Mouse (Mus musculus) ovary, postnatal 14 days (tissue): ENCODE measurements around the gene Rfx7.
"Not testable (repeated sequence)": the region's sequence is repeated elsewhere in the genome, so short reads cannot be mapped to it uniquely, and the experiment has no call there.

Experiments used
- DNase-seq: peaks from one replicate; pipeline ENCODE4 v3.0.0; 2022; ENCODE audit warnings: low spot score

Rfx7 gene

DNA sequence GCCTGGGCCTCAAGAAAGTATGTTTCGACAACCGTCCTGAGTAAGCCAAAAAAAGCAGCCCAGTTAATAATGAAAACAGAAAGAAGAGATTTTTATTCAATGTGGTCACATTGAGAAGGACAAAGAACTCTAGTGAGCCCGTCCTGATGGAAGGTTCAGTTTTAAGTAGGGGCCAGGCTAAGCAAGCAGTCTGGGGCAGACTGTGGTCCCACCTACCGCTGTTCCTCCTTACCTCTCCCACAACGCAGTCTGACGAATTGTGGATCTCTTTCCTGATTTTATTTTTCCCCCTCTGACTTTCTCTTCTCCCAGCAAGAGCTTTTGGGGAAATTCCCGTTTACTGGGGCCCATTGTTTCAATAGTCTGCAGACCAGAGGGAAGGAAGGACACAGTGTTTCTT is 108.6 kb downstream of the Rfx7 start:
- no peak for DNase-seq

DNA sequence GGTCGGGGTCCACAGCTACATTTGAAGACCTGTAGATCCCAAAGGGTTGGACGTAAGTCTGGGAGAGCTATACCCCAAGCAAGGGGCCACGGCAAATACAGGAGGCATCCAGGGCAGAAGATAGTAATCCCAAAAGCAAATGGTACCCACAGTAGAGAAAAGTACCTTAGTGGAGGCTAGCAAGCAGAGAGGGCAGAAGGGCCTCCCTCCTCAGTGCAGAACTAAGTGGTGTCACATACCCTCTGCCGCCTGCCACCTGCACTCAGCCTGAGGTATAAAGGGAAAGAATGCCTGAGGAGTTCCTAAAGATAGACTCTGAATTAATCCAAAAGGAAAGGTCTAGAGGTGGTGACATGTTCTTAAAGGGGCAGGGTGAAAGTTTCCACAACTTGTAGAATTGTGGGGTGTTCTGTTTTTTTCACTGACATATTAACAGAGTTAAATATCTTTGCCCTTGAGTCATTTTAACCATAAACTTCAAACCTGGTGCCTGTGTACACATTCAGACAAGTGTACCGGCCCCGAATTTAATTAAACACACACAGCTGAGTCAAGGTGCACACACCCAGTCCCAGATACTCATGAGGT is 109.1 kb downstream of the Rfx7 start:
- DNase-seq, result no peak

DNA sequence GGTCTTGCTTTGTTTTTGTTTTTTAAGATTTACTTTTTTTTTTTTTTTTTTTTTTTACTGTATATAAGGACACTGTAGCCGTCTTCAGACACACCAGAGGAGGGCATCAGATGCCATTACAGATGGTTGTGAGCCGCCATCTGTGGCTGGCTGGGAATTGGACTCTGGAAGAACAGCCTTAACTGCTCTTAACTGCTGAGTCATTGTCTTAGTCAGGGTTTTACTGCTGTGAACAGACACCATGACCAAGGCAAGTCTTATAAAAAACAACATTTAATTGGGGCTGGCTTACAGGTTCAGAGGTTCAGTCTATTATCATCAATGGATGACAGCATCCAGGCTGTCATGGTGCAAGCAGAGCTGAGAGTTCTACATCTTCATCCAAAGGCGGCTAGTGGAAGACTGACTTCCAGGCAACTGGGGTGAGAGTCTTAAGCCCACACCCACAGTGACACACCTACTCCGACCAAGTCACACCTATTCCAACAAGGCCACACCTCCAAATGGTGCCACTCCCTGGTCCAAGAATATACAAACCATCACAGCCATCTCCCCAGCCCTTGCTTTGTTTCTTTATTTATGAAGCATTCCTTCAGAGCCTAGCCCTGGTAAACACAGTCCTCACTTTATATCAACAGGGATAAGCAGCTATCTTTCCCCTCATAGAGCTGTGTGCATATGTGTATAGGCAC is 110.9 kb downstream of the Rfx7 start:
- not testable (repeated sequence) for DNase-seq

- no peak for DNase-seq
Measured at GRCm38 (mm10) chr9:72643651-72644417, 111.8 kb downstream of the Rfx7 start.

DNA sequence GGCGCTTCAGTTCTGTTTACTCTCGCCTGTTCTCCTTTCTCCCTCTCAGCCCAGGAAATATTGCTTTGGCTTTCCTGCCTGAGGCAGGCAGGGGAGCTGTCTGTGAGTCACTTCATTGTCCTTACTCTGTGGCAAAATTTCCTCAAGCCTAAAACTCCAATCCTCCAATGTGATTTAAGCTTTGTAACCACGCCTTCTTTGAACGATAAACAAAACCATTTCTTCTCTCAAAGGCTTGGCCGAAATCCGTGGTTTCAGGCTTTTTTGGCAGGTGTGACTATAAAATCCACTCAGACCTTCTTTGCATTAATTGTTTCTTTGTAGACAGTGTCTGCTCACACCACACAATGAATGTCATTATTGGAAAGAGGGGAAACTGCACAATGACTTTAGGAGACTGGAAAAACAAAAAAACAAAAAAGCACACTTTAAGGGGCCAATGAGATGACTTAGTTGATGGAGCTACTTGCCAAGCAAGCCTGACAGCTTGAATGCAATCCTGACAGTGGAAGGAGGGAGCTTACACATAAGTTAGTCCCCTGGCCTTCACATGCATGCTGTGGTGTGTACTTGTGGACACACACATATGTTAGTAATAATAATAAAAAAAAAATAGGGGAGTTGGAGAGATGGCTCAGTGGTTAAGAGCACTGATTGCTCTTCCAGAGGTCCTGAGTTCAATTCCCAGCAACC is 112.5 kb downstream of the Rfx7 start:
- DNase-seq, result no peak

DNA sequence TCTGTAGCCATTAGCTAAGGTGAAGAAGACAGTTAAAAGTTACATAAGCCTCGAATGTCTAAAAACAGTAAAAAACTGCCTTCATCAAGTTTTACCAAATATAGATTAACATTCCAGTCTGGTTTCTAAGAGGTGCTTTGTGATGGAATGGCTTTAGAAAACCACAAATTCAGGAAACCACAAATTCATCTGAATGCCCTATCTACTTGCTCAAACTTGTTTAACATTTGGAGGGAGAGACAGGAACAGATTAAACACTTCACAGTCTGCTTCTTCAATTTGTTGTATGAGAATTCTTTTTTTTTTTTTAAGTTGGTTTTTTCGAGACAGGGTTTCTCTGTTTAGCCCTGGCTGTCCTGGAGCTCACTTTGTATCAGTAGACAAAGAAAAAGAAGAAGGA is 117.7 kb downstream of the Rfx7 start:
- DNase-seq, result no peak

DNA sequence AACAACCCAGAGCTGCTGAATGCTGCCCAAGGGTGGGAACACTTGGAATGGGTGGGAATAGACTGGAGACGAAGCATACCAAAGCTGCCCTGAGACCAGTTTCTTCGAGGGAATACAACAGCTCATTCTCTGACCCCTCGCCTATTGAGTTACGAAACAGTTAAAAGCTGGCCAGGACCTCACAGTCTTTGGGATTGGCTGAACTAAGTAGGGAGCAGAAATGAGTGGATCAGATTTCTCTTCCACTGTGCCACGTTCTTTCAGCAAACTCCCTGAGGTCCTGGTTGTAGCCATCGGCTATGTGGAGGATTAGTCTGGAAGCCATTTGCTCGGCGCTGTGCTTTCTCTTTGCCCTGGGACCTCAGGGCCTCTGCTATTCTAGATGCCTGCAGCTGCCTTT is 120.9 kb downstream of the Rfx7 start:
- peak; percentile 33 for DNase-seq

DNA sequence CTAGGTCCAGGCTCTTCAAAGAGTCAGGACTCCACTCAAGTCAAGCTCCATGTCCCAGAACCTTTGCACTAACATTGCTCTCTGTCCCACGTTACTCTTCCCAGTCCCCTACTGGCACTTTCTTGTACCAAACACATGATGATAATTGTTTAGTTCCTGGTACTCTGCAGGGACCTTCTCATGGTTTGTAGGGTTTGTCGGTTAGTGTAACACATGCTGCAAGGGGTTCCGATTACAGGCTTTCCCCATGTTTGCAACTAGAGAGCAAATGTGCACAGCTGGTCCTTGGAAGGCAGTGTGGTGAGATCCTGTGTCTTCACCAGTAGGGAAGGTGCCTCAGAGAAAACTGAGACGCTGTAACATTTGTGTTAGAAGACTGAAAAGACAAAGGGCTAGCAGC is 121.5 kb downstream of the Rfx7 start:
- DNase-seq, result no peak

DNA sequence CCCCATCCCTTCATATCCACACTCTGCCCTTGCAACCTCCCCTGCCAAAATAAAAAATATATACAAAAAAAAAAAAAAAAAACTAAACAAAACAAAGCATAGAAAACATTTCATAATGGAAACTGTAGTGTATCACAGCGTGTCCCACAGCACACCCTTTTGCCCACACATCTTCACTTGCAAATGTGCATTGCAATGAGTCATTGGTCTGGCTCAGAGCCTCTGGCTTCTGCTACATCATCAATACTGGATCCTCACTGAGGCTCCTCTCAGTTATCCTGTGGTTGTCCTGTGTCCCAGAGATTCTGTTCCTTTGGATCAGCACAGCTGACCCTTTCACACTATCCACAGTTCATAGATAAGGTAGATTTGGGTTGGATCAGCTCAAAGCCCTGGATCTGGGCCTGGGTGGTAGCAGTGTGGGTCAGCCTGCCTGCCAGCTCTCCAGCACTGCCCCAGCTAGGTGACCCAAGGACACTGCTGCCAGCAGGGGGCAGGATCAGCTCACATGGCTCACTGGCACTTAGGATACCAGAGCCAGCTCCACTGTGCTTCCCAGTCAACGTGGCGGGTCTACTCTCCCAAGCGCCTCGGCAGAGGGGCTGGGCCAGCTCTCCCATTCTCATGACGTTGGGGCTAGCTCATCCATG is 122.7 kb downstream of the Rfx7 start:
- peak; percentile 43 for DNase-seq

DNA sequence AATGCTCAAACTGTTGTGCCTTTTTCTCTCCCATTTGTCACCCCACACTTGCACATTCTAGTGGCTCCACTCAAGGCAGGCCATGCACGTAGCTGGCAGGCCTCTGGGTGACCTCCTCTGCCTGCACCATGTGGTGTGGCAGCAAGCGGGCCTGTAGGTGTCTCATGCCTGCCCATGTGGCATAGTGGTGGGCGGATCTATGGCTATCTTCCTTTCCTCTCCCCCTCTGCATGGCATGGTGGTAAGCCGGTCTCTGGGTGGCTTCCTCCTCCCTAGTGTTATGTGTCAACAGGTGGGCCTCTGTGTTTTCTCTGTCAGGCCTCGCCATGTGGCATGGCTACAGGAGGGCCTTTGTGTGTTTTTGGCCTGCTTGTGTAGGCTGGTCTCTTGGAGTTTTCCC is 123.6 kb downstream of the Rfx7 start:
- DNase-seq, result no peak

GRCm38 (mm10) chr9:72656491-72656890 is 124.5 kb downstream of the Rfx7 start:
- no peak for DNase-seq

GRCm38 (mm10) chr9:72656940-72657339 is 124.9 kb downstream of the Rfx7 start:
- DNase-seq, result no peak

DNA sequence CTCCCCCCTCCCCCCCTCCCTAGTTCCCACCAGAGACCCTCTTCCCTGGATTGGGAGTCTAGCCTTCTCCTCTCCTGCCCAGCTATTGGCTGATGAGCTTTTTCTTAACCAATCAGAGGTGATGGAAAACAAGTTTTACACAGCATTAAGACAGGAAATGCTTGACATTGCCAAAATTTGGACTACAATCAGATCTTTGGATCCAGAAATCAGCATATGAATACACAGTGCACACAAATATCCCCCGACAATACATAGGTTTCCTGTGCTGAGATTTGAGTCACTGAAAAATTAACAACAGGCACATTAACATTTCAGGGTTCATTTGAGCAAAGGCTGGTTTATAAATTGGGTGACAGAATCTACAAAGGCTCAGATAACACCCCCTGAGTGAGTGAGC is 125.7 kb downstream of the Rfx7 start:
- no peak for DNase-seq

GRCm38 (mm10) chr9:72660139-72660538 is 128.1 kb downstream of the Rfx7 start:
- DNase-seq, result no peak

- DNase-seq, result no peak
Measured at GRCm38 (mm10) chr9:72660911-72661310, 128.9 kb downstream of the Rfx7 start.

GRCm38 (mm10) chr9:72661561-72661894 is 129.5 kb downstream of the Rfx7 start:
- DNase-seq, result no peak

DNA sequence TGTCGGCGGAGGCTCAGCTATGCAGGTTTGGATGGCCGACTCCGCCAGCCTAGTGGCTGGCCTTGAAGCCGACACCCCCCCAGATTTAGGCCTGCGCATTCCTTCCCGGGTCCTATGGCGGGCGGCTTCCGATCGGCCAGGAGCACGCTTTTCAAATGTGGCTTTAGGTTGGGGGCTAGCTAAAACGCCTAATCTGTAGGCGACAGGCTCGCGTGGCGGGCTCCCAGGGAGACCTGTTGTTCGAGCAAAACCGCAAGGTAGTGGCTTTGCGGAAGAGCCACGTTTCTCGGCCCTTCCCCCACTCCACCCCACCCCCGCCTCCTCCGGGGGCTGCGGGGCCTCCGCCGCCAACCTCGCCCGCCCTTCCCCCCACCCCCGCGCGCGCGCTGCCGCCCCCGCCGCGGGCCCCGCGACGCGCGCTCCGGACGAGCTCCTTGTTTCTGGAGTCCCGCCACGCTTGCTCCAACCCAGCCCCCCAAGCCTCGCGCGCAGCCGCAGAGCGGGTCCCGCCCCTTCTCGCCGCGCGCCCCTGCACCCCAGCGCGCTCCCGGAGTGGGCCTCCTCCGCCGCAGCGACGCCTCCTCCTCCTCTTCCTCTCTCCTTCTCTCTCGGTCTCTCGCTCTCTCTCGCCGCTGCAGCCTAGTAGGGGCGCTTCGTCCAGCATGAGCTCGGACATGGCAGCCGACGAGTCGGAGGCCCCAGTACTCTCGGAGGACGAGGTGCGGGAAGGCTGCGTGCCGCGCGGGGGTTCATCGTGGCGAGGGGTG is 130.0 kb downstream of the Rfx7 start, which contains the start of gene Nedd4:
Gene Nedd4, plus strand, starts transcription at position 452 of the 767 bp plus-strand sequence.
- DNase-seq, result peak; percentile 97

- peak; percentile 67 for DNase-seq
Measured at GRCm38 (mm10) chr9:72662691-72663533, 130.9 kb downstream of the Rfx7 start.

GRCm38 (mm10) chr9:72663534-72663918 is 131.5 kb downstream of the Rfx7 start:
- DNase-seq, result no peak
